Mouse (Mus musculus) T-helper 17 cell (primary cell): ENCODE data around the gene Cldn15.
"Not testable (repeated sequence)": the region's sequence is repeated elsewhere in the genome, so short reads cannot be mapped to it uniquely, and the experiment has no call there.

Experiments used
- in situ Hi-C, 2 experiments: fragments of 300-600 bp; cut with MboI, MseI; formaldehyde crosslinking; loops; 1 replicate in 1 of 2; 2 replicates in 1 of 2; pipeline ENCODE4 v1.15.1; 2025; ENCODE audit warnings: high pct_unique_total_duplicates in 2 of 2

Gene Cldn15

DNA sequence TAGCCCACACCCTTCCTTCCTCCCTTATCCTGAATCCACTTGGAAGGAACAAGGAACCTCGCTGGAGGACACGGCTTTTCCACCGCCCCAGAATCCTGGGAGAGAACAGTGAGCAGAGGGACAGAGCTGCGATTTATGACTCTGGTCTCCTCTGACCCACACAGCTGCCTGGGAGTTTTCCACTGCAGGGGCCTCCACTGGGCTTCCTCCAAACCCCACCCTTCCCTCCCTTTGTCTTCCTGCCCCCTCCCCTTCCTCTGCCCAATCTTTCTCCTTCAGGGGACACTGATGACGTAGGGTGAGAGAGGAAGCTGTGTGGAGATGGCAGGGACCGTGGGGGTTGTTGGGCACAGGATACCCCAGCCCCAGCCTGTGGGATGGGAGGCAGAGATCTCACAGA, at the start of gene Cldn15:
Gene Cldn15 (plus strand): TSS at position 286 of the 400 bp plus-strand sequence.
- in situ Hi-C loops: loop anchor here in 1 of 2 experiments (10.0 kb wide), 1 partner anchor 1432 kb away; no protein-coding TSS in a partner anchor

DNA sequence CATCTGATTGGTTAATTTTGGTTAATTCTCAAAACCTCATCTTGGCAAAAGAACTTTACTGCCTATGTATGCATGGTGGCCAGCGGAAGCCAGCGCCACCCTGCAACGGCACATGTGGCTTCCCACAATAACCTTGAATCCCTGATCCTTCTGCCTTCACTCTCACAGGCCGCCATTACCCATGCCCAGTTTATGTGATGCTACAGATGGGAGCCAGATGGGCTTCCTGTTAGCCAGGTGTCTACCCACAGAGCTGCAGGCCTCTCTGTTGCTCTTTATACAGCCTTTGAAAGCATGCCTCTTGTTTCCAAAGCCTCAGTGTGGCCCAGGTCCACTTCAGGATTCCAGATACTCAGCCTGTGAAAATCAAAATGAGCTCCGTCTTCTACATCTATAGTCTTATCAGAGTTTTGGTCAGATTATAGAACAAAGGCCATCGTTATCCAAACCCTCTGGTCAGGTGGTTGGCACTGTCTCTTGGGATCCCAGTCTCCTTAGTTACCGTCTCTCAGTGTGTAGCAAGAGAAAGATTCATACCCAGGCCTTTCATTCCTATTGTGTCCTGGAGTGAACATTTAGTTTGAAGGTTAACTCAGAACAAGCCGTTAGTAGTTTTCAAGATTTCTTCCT, 48.7 kb upstream of the Cldn15 start:
- in situ Hi-C loops: no loop called here

DNA sequence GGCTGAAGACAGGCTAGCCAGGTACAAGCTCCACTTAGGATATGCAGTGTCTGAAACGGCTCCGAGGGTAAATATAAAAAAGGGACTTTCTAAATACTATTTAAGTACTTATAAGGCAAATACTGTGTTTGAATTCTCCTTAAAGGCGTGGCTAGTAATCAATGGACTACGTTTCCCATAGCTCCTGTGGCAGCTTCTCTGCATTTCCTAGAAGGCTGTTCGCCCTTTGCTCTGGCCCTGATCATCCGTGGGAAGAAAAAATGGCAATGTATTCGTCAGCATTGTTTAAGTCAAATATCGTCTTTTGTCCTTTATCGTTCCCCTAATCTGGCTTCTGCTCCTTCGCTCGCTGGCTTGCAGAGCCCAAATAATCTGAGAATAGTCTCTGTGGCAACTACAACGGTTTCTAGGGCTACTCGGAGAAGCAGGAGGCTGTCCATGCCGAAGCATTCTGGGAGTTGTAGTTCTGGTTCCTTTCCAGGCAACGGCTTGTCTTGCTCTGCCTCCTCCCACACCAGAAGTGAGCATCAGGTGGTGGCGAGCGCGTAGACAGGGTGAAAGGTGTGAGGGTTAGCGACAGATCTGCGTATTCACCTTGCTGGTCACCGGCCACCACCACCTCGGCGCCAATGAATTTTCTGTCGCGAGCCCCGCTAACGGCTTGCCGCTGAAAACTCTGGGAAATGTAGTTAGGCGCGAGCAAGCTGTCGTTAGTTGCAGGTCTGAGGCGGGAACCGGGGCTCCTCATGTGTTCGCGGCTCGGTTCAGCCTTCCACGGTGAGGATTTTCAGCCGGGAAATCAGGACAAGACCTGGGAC, 47.6 kb upstream of the Cldn15 start:
- in situ Hi-C loops: no loop called here

DNA sequence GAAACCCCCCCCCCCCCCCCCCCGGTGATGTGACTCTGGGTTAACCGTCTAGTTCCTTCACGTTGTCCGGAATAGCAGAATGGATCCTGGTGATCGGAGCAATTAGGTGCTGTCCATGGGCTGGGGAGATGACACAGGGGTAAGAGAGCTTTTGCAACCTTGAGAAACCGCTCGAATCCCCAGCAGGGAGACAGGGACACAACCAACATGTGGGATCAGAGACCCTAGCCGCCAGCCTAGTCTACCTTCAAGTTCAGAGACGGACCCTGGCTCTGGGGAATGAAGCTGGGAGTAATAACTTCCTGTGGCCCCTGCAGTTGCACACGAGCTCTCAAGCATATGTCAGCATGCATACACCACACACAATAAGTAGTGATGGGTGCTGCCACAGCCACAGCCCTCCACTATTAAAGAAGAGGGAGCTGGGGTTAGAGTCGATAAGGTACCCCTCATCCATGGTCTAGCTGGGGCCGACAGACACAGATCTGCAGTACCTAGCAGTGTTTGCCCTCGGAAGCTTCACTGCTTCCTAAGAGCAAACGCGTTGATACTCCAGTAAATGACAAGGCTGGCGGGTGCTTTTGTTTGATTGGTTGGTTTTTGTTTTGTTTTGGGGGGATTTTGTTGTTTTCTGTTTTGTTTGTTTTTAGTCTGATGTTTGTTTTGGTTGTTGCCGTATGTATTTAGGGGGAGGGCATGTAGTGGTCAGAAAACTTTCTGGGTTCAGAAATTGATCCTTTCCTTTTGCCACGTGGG, 46.7 kb upstream of the Cldn15 start:
- in situ Hi-C loops: loop anchor here in 1 of 2 experiments (10.0 kb wide), 1 partner anchor 195 kb away; the partner anchor contains the start of gene Trim56

DNA sequence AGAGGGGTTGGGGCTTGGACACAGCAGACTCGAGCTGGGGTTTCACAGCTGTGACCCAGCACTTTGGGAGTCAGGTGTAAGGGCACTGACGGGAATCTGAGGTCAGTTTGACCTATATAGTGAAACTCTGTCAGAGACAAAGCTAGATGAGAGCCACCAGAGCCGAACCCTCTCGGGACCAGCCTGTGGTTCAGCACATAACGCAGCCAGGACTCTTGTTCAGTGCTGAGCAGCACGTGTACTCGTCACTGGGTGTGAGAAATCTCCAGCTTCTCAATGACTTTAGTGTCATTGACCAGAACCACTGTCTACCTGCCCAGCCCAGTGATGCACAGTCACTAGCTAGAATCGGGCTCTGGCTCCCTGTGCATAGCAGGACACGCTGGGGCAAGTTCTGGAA, 43.6 kb upstream of the Cldn15 start:
- in situ Hi-C loops: loop anchor here in 1 of 2 experiments (10.0 kb wide), 1 partner anchor 192 kb away; the partner anchor contains the start of gene Trim56

DNA sequence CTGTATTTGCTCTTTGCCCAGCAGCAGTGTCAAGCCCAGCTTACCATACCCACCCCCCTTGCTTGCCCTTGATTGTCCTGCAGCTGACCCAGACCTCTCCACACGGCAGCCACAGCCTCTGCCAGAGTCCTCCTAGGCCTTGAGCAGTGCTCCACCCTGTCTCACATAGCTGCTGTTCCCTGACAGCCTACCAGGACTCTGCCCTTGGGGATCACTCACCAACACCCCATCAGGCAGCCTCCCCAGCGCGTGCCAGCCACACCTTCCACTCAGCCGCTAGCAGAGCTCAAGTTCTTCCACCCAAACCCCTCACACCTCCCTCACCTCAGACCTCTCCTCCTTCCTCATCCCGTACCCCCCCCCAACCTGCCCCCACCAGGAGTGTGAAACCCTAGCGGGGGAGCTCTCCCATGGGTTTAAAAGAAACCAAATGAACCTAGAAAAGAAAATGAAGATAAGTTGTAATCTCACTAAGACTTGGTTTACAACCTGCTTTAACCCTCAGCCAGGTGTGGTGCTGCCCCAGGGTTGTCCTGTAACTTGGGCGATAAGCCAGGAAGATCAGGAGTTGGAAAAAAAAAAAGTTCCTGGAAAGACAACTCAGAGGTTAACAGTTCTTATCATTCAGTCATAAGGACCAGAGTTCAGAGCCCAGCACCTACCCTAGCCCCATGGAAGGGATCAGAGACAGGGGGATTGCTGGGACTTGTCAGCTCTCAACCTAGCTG, 42.5 kb upstream of the Cldn15 start:
- in situ Hi-C loops: loop anchor here in 1 of 2 experiments (10.0 kb wide), 1 partner anchor 191 kb away; the partner anchor contains the start of gene Trim56

DNA sequence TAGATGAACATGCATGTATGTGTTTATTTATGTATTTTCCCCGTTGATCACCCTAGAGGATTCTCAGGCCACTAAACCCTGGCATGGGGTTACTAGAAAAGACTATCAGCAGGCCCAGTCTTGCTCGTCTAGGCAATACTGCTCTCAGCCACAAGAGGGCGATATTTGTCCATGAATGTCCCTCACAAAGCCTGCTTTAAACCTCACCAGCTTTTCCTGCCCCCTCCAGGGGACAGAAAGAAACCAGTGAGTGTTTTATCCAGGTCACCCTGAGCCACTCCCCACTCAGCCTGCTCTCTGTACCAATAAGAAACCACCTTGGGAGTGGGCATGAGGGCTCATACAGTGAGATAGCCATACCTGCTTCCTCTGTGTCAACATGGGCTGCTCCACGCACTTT, 37.3 kb upstream of the Cldn15 start:
- in situ Hi-C loops: loop anchor here (5.0 to 10.0 kb wide), 2 partner anchors 93 to 186 kb away; partner anchors contain the start of gene Trim56 (in 1 of the 2)

DNA sequence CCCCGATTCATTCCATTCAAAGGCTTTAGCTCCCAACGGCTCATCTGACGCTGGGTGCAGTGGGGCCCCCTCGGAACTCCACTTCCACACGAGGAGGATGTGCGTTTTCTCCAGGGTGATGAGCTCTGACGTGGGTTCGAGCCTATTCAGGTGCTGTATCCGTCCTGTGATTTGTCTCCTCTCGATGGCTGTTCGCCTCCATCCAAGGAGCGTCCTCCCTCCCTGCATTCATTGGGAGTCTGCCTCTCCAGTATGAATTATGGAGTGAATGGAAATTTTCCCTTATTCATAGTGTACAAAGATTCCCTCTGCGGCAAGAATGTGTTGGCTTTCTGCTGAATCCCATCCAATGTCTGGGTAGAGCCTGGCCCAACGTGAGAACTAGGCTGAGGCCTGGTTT, 34.5 kb upstream of the Cldn15 start:
- in situ Hi-C loops: loop anchor here in 1 of 2 experiments (5.0 kb wide), 1 partner anchor 40 kb away; no protein-coding TSS in a partner anchor

DNA sequence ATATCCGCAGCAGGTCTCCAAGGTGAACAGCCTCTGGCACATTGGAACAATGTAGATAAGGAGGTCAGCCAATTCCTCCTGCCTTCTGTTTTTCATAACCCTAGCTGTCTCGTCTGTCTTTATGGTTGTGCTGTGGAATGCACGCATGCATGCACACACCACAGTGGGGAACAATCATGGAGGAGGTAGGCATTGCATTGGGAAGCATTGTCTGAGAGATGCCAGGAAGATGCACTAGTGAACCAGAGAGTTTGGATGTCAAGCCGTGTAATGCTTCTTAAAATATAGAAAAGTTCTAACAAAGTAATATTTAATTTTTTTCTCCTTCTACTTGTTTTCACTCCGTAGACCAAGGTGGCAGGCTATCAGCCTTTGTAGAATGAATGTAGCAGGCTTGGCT, 33.5 kb upstream of the Cldn15 start:
- in situ Hi-C loops: loop anchor here in 1 of 2 experiments (5.0 kb wide), 1 partner anchor 39 kb away; no protein-coding TSS in a partner anchor

DNA sequence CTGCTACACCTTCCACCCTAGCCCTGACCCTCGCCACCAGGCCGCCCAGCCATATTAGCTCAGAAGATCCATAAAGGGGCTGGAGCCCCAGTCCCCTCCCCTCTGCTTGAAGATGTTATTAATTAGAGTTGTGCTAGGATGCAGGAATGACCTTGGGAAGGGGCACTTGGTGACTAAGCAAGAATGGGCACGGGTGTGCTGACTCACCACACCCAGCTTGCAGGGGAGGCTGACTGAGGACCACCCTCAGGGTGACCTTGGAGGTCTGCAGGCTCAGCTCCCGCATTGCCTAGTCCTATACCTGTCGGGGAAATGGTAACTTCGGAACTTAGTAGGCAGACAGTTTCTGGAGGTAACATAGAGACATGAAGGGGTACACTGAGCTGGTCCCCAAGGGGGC, 32.5 kb upstream of the Cldn15 start:
- in situ Hi-C loops: loop anchor here in 1 of 2 experiments (5.0 kb wide), 1 partner anchor 38 kb away; no protein-coding TSS in a partner anchor

DNA sequence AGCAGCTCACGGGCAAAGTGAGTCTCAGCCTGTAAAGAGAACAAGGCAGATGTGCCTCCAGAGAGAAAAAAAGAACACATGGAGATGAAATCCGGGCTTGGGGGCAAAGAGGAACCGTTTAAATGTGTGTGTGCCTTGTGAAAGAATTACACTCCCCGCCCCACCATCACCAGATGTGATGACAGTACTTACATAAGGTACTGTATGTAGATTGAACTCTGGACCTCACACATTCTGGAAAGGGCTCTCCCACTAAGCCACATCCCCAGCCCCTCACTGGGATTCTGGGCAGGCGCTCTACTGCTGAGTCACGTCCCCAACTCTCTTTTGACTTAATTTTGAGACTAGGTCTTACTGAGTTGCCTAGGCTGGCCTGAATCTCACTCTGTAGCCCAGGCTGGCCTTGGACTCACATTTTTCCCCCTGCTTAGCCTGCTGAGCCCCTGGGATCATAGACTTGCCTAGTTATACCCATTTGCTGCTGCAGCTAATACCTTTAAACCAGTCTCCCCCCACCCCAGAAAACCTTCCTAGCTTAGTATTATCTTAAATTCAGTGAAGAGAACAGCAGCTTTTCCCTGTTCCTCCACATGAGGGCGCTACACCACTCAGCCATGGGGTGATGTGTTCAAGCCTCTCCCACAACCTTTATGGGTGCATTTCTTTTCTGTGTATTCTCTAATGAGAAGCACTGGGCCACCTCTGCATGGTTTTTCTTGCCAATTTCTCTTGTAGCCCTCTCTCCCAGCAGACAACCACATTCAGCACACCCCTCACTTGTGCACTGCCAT, 30.3 kb upstream of the Cldn15 start:
- in situ Hi-C loops: no loop called here

DNA sequence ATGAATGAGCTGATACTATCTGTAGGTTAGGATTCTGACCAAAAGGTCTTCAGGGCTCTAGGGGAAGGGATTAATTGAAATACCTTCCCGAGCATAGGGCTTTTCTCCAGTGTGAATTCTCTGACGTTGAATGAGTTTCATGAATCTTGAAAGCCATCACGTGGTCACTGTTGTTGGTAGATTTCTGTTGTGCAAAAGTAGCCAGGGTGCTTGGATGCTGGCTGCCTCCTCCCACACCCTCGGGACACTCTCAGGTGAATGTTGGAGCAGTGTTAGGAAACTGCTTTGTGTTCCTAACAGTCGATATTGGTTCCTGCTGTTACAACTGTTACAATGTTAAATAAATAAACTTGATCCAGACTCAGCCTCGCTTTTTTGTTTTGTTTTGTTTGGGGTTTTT, 29.7 kb upstream of the Cldn15 start:
- in situ Hi-C loops: no loop called here

DNA sequence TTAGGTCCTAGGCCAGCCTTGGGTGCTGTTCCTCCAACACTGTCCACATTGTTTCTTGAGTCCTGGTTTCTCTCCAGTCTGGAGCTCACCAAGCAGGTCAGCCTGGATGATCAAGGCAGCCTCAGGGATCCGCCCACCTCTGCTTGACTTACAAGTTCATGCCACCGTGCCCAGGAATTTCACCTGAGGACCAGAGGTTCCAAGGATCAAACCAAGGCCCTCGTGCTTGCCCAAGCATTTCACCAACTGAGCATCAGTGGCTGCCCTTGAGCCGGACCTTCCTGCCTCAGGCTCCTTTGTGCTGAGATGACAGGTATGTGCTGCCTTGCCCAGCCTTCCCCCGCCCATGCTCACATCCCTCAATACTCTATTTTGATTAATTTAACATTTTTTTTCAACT, 28.8 kb upstream of the Cldn15 start:
- in situ Hi-C loops: no loop called here

DNA sequence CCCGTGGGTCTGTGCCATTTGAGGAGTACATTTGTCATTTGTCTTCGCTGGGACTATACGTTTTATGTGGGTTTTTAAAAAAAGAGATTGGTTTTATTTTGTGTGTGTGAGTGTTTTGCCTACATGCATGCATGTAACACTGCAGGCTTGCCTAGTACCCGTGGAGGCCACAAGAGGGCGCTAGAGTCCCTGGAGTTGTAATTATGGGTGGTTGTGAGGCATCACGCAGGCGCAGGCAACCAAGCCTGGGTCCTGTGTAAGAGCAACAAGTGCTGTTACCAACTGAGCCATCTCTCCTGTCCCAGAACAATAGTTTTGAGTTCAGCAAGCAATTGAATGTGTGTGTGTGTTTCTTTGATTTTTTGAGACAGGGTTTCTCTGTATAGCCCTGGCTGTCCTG, 27.1 kb upstream of the Cldn15 start:
- in situ Hi-C loops: no loop called here

DNA sequence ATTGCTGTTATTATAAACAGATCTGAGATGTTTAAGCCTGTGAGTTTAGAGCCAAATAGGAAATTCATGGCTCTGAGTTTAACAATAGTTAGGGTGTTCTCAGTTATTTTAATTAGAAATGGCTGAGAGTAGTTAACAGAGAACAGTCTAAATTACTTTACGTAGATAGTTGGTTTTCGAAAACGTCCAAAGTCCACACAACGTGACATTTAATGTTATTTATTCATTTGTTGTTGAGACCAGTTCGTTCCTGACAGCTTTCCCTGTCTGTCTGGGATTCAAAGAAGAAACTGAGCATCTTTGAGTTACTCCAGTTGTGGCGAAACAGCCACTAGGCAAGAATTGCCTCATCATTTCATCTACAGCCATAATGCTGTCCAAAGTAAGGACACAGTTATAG, 26.4 kb upstream of the Cldn15 start:
- in situ Hi-C loops: not testable (repeated sequence)

DNA sequence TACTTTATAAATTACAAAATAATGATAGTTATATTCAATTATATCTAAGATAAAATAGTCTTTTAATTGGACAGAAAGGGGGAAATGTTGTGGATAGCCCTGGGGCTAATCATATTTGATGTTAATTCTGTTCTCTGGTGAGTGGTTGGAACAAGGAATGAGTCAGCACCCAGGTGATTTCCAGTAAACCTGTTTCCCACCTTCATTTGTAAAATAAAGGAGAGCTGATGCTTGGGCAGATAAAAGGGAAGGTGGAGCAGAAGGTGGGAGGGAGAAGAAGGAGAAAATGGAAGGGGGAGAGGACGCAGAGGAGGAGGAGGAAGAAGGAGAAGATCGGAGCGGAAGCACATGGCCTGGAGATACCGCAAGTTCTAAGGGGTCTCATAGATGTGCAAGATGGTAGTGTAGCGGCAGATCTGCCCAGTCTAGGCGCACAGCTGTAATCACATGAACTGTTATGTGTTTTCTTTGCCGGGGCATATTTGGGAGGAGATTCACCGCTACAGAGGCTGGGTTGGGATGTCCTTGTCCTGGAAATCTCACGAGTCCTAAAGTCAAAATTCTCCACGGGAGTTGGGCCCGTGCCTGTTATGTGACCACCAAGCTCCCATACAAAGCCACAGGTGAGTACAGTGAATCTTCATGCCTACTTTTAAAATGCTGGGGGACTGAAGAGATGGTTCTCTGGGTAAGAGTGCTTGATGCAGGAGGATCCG, 25.4 kb upstream of the Cldn15 start:
- in situ Hi-C loops: no loop called here

DNA sequence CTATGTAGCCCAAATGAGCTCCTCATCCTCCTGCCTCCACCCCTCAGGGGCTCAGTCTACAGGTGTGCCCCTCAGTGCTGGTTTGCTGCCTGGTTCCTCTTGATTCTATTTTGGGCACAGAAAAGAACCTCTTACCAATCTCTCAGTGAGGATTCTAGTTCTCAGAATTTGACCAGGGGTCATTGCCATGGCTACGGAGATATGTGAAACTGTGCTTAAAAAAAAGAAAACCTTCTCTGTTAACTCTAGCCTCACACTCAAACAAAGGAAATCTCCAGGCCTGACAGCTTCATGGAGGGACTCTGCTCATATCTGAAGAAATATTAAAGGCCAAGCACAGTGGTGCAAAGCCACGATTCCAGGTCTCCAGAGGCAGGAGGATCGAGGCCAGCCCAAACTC, 23.6 kb upstream of the Cldn15 start:
- in situ Hi-C loops: no loop called here

DNA sequence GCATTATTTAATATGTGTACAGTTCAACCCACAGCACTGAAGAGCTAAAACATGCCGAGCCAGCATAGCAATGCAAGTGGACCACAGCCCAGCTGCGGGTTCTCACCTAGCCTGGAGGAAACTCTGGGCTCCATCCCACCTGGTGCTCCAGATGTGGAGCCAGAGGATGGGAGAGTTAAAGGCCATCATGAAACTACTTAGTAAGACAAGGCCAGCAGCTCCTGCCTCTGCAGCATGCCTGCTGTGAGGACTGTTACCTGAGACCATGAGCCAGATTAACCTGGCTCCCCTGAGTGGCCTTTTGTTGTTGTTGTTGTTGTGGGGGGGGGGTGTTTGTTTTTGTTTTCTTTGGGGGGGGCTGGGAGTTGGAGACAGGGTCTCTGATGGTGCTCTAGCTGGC, 23.0 kb upstream of the Cldn15 start:
- in situ Hi-C loops: no loop called here

DNA sequence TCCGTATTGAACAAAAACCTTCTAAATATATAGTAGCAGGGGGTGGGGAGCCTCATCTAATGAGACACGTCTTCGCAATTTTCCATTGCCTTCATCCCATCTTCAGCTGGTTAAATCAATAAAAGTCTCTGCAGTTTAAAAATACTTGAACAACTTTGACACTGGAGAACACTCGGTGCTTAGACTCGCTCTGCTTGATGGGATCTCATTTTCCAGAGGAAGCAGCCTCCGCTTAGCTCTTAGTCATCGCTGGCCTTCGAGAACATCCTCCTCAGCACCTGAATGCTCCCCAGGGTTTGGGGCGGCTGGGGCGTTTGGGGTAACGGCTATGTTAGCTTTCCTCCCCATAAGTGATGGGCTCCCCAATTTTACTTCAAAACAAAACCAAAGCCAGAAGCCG, 21.3 kb upstream of the Cldn15 start:
- in situ Hi-C loops: no loop called here

DNA sequence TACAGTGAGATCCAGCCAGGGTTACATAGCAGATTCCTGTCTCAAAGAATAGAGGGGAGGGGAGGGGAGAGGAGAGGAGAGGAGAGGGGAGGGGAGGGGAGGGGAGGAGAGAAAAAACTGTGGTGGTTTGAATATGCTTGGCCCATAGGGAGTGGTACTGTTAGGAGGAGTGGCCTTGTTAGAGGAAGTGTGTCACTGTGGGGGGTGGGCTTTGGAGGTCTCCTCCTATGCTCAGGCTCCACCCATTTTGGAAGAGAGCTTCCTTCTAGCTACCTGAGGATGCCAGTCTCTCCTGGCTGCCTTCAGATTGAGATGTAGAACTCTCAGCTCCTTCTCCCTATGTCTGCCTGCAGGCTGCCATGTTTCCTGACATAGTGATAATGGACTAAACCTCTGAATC, 18.5 kb upstream of the Cldn15 start:
- in situ Hi-C loops: no loop called here
